Mouse (Mus musculus) stomach, postnatal 0 days (tissue): ENCODE measurements at regions not wholly inside any gene's neighbourhood (a gene's known extent, or its start where the extent isn't known, plus 50 kb on each side); places are given as distances from the start of the nearest gene placed in this dataset.

ENCODE experiments used
- ATAC-seq: fragments of 200-750 bp; cut with Nextera tagmentation; 2 replicates; pipeline ENCODE4 v1.8.0; 2017; ENCODE audit not compliant: low FRiP score, low TSS enrichment
- DNase-seq: peaks from one replicate; pipeline ENCODE4 v3.0.0-alpha.2; 2016; ENCODE audit warnings: low spot score
- H3K27ac ChIP-seq: fragments of 300-500 bp; sonication (generic); replicated peaks from 2 replicates; pipeline ENCODE4 v1.5.1; 2014; ENCODE audit warnings: mild to moderate bottlenecking, control low read depth
- H3K27me3 ChIP-seq: fragments of 300-500 bp; sonication (generic); 2 replicates; pipeline ENCODE4 v1.6.1; 2014; ENCODE audit warnings: low read length; ENCODE audit not compliant: control insufficient read depth, insufficient read depth
- H3K36me3 ChIP-seq: fragments of 300-500 bp; sonication (generic); 2 replicates; pipeline ENCODE4 v1.6.1; 2014; ENCODE audit warnings: low read length, mixed read lengths; ENCODE audit not compliant: control insufficient read depth, insufficient read depth
- H3K4me1 ChIP-seq: fragments of 300-500 bp; sonication (generic); replicated peaks from 2 replicates; pipeline ENCODE4 v1.6.1; 2014; ENCODE audit warnings: antibody characterized with exemption; ENCODE audit not compliant: control insufficient read depth, insufficient read depth
- H3K4me2 ChIP-seq: fragments of 300-500 bp; sonication (generic); replicated peaks from 2 replicates; pipeline ENCODE4 v1.6.1; 2014; ENCODE audit warnings: low read depth, mild to moderate bottlenecking, control low read depth, moderate library complexity
- H3K4me3 ChIP-seq: fragments of 300-500 bp; sonication (generic); 2 replicates; pipeline ENCODE4 v1.5.1; 2014; ENCODE audit warnings: low read depth, low read length, control low read depth
- H3K9ac ChIP-seq: fragments of 300-500 bp; sonication (generic); 2 replicates; pipeline ENCODE4 v1.6.1; 2014; ENCODE audit warnings: mild to moderate bottlenecking, low read length, control low read depth, mixed read lengths
- H3K9me3 ChIP-seq: fragments of 300-500 bp; sonication (generic); 2 replicates; pipeline ENCODE4 v1.6.1; 2016; ENCODE audit warnings: low read length; ENCODE audit not compliant: control insufficient read depth
- CTCF ChIP-seq: IDR thresholded peaks from 2 replicates; pipeline ENCODE4 v1.5.1; 2016; ENCODE audit warnings: antibody characterized with exemption, low read depth, mild to moderate bottlenecking, moderate library complexity
- EP300 ChIP-seq: optimal IDR thresholded peaks from 2 replicates; pipeline ENCODE3; 2016; ENCODE audit warnings: antibody characterized with exemption
- WGBS: fragments of 180-500 bp; shearing (Covaris S2); extraction: QIAGEN DNeasy Blood & Tissue Kit; methylation state at CpG from one replicate; pipeline ENCODE4 v1.1.7; 2014; 5-methylcytosine and 5-hydroxymethylcytosine counted together

DNA sequence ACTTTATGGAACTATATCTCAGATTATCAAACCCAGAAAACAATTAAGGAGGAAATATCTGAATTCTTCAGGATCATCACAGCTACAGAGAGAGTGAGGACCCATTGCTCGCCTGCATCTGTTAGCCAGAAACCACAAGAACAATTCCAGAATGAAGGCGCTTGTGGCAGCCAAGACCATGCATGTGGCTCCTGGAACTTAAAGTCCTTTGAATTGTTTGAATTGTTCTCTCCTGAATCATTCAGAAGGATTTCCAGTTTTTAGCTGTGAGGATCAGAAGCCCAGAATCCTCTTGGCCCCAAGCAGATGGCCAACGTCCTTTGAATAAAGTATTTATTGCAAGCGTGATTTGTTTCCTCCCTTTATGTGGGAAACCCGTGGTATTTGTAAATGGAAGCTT, 195.9 kb downstream of the Dio2 start:
- H3K4me3 ChIP-seq: no peak overlapping the region
- WGBS: 65% methylated on average over 5 of the region's 5 CpGs
- H3K4me1 ChIP-seq: no peaks in the 10 kb centered on the region
- H3K27me3 ChIP-seq: no peaks in the 10 kb centered on the region
- no peak for TF ChIP-seq CTCF
- no peak for TF ChIP-seq EP300
- H3K9ac ChIP-seq: no peak overlapping the region
- H3K9me3 ChIP-seq: no peaks in the 10 kb centered on the region
- no peaks in the 10 kb centered on the region for H3K36me3 ChIP-seq
- H3K4me2 ChIP-seq: no peak overlapping the region
- no peak for DNase-seq
- no peak for ATAC-seq
- H3K27ac ChIP-seq: no peak overlapping the region
